Mouse (Mus musculus) kidney, postnatal 10 days (tissue): ENCODE measurements around the gene Rft1.

ENCODE experiments used
- DNase-seq: peaks from one replicate; pipeline ENCODE4 v3.0.0; 2021; ENCODE audit warnings: mixed read lengths

Rft1 gene

DNA sequence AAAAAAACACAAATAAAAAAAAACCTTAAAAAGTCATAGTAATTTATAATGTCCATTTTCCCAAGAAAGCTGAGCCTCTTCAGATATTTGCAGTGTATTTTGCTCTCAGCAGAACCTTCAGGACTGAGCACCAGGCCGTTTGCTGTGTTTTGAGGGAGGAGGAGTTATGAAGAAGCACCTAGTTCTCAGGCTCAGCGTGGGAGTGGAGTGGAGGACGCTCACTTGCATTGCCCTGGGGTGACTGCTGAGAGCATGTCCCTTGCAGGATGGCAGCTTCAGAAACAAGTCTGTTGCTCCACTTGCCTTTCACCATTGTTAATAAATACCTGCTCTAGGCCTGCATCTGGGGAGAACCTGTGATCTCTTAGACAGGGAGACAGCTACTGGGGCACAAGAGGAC, 81.7 kb downstream of the Rft1 start:
- no peak for DNase-seq

DNA sequence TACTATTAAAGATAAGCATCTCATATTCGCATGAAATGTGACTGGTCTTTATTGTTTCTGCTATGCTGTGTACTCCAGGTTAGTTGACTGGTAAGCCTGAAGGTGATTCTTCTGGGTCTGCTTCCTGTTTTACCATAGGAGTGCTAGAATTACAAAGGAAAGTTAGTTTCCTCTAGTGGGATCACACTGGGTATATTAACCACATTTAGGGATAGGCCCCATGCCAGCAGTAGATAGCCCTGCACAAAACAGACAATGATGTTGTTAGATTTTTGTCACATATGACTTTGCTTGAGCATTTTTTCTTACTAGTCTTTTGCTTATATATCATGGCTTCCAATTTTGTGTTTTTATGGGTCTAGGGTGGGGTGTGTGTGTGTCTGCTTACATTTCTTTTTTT, 82.3 kb downstream of the Rft1 start:
- DNase-seq = no peak
